Mouse (Mus musculus): ENCODE data around the gene Setd5. TPM values are rescaled to one million over a fixed set of nuclear protein-coding genes. Genes with fewer than 3 reads are reported as not detected.
A peak's percentile ranks its signal among the peaks of the same experiment; 100 is the strongest.

Setd5 gene
- polyA plus RNA-seq, 1 experiment from 2014 or later: 20.1 TPM

GRCm38 (mm10) chr6:113166661-113167251, 89.6 kb downstream of the Setd5 start:
- Histone ChIP-seq H3K27ac (ENCODE audit: low read length) (no peak overlapping the region), H3K27me3 (ENCODE audit: control insufficient read depth, insufficient read depth, low read depth, low read length) (no peaks in the 10 kb centered on the region), H3K9me3 (replicated peaks; ENCODE audit: control insufficient read depth, low read length) (no peaks in the 10 kb centered on the region), H3K9ac (ENCODE audit: low read depth, low read length) (no peak overlapping the region), H3K4me1 (ENCODE audit: control insufficient read depth, low read depth, low read length) (peaks cover 3% of the 10 kb centered on the region; the same call in 1 of the 2 replicates), H3K4me2 (ENCODE audit: low read depth, low read length) (no peak overlapping the region), H3K36me3 (ENCODE audit: control insufficient read depth, insufficient read depth) (no peaks in the 10 kb centered on the region), H3K4me3 (ENCODE audit: low read depth, low read length) (no peak overlapping the region)
- 66% methylated on average over 17 of the region's 17 CpGs for WGBS (ENCODE audit: insufficient replicate concordance)
- ATAC-seq (ENCODE audit: low read depth): no peak

- Histone ChIP-seq H3K9me3 (replicated peaks; ENCODE audit: control insufficient read depth, low read length) (no peaks in the 10 kb centered on the region), H3K4me3 (ENCODE audit: low read depth, low read length) (no peak overlapping the region), H3K36me3 (ENCODE audit: control insufficient read depth, insufficient read depth) (no peaks in the 10 kb centered on the region), H3K27me3 (ENCODE audit: control insufficient read depth, insufficient read depth, low read depth, low read length) (no peaks in the 10 kb centered on the region), H3K27ac (ENCODE audit: low read length) (no peak overlapping the region), H3K9ac (ENCODE audit: low read depth, low read length) (no peak overlapping the region), H3K4me2 (ENCODE audit: low read depth, low read length) (no peak overlapping the region), H3K4me1 (ENCODE audit: control insufficient read depth, low read depth, low read length) (peaks cover 3% of the 10 kb centered on the region; the same call in 1 of the 2 replicates)
- 65% methylated on average over 7 of the region's 7 CpGs for WGBS (ENCODE audit: insufficient replicate concordance)
- no peak for ATAC-seq (ENCODE audit: low read depth)
Observed at GRCm38 (mm10) chr6:113168316-113168975, 91.3 kb downstream of the Setd5 start.

- WGBS (ENCODE audit: insufficient replicate concordance): 39% methylated on average over 3 of the region's 3 CpGs
- H3K36me3 ChIP-seq (ENCODE audit: control insufficient read depth, insufficient read depth): no peaks in the 10 kb centered on the region
- H3K27ac ChIP-seq (ENCODE audit: low read length): no peak overlapping the region
- ATAC-seq (ENCODE audit: low read depth): no peak
- H3K9ac ChIP-seq (ENCODE audit: low read depth, low read length): no peak overlapping the region
- H3K27me3 ChIP-seq (ENCODE audit: control insufficient read depth, insufficient read depth, low read depth, low read length): no peaks in the 10 kb centered on the region
- peaks cover 3% of the 10 kb centered on the region; the same call in 1 of the 2 replicates for H3K4me1 ChIP-seq (ENCODE audit: control insufficient read depth, low read depth, low read length)
- H3K4me3 ChIP-seq (ENCODE audit: low read depth, low read length): no peak overlapping the region
- H3K9me3 ChIP-seq (replicated peaks; ENCODE audit: control insufficient read depth, low read length): no peaks in the 10 kb centered on the region
- H3K4me2 ChIP-seq (ENCODE audit: low read depth, low read length): no peak overlapping the region
Observed at GRCm38 (mm10) chr6:113169852-113170251, 92.7 kb downstream of the Setd5 start.

DNA sequence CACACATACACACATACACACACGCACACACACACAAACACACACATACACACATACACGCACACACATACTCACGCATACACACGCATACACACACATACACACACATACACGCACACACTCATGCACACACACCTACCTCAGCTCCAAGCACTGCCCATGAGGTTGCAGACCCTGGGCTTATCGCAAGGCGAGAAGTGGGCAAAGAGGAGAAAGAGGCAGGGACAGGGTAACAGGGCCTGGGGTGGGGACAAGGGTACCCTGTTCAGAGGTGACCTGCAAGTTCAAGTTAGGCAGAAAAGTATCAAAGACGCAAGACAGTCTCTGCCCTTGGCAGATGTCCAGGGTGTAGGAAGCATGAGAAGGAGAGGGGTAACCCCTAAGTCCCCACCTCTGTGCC, 93.5 kb downstream of the Setd5 start:
- 77% methylated on average over 8 of the region's 8 CpGs for WGBS (ENCODE audit: insufficient replicate concordance)
- Histone ChIP-seq H3K4me2 (ENCODE audit: low read depth, low read length) (no peak overlapping the region), H3K4me1 (ENCODE audit: control insufficient read depth, low read depth, low read length) (peaks cover 3% of the 10 kb centered on the region; the same call in 1 of the 2 replicates), H3K4me3 (ENCODE audit: low read depth, low read length) (no peak overlapping the region), H3K9ac (ENCODE audit: low read depth, low read length) (no peak overlapping the region), H3K27ac (ENCODE audit: low read length) (no peak overlapping the region), H3K9me3 (replicated peaks; ENCODE audit: control insufficient read depth, low read length) (no peaks in the 10 kb centered on the region), H3K36me3 (ENCODE audit: control insufficient read depth, insufficient read depth) (no peaks in the 10 kb centered on the region), H3K27me3 (ENCODE audit: control insufficient read depth, insufficient read depth, low read depth, low read length) (no peaks in the 10 kb centered on the region)
- no peak for ATAC-seq (ENCODE audit: low read depth)

GRCm38 (mm10) chr6:113172011-113172410, 94.8 kb downstream of the Setd5 start:
- Histone ChIP-seq H3K4me2 (ENCODE audit: low read depth, low read length) (no peak overlapping the region), H3K36me3 (ENCODE audit: control insufficient read depth, insufficient read depth) (no peaks in the 10 kb centered on the region), H3K4me1 (ENCODE audit: control insufficient read depth, low read depth, low read length) (no peaks in the 10 kb centered on the region; the same call in 1 of the 2 replicates), H3K9ac (ENCODE audit: low read depth, low read length) (no peak overlapping the region), H3K27ac (ENCODE audit: low read length) (no peak overlapping the region), H3K4me3 (ENCODE audit: low read depth, low read length) (no peak overlapping the region), H3K27me3 (ENCODE audit: control insufficient read depth, insufficient read depth, low read depth, low read length) (no peaks in the 10 kb centered on the region), H3K9me3 (replicated peaks; ENCODE audit: control insufficient read depth, low read length) (no peaks in the 10 kb centered on the region)
- no peak for ATAC-seq (ENCODE audit: low read depth)

DNA sequence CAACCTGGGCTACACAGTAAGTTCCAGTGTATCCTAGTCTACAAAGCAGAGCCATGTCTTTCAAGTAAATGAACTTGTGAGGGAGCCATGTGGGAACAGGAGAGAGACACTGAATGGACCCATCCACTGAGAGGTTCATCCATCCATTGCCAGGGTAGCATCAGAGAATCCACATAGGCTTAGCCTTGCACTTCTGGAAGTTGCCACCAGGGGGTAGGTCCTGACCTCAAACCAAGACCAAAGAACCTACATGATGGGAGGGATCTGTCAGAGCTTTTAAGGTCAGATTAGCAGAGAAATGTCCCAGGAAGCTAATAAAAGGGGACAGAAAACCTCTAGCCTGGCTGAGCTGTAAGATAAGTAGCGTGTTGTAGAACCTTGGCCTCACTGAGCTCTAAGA, 95.4 kb downstream of the Setd5 start:
- Histone ChIP-seq H3K4me1 (ENCODE audit: control insufficient read depth, low read depth, low read length) (no peaks in the 10 kb centered on the region), H3K9me3 (replicated peaks; ENCODE audit: control insufficient read depth, low read length) (0 out of 2 replicates have a peak, but pooled peaks cover 2% of the 10 kb centered on the region), H3K4me2 (ENCODE audit: low read depth, low read length) (no peak overlapping the region), H3K27ac (ENCODE audit: low read length) (no peak overlapping the region), H3K9ac (ENCODE audit: low read depth, low read length) (no peak overlapping the region), H3K27me3 (ENCODE audit: control insufficient read depth, insufficient read depth, low read depth, low read length) (no peaks in the 10 kb centered on the region), H3K36me3 (ENCODE audit: control insufficient read depth, insufficient read depth) (no peaks in the 10 kb centered on the region), H3K4me3 (ENCODE audit: low read depth, low read length) (no peak overlapping the region)
- 33% methylated on average over 1 of the region's 1 CpGs for WGBS (ENCODE audit: insufficient replicate concordance)
- ATAC-seq (ENCODE audit: low read depth): no peak

DNA sequence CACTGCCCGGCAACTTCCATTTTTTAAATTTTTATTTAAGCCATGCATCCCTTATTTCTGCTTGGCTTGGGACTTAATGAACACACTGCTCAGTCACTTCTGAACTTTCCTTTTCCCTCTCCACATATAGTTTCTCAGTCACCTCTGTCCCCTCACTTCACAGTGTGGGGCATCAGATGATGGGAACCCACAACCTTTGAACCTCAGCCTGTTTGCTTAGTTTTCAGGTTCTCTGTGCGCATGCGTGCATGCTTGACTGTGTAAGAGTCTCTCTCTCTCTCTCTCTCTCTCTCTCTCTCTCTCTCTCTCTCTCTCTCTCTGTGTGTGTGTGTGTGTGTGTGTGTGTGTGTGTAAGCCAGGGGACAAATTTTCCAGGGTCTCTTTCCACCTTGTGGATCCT, 98.3 kb downstream of the Setd5 start:
- Histone ChIP-seq H3K4me2 (ENCODE audit: low read depth, low read length) (no peak overlapping the region), H3K9me3 (replicated peaks; ENCODE audit: control insufficient read depth, low read length) (0 out of 2 replicates have a peak, but pooled peaks cover 2% of the 10 kb centered on the region), H3K36me3 (ENCODE audit: control insufficient read depth, insufficient read depth) (no peaks in the 10 kb centered on the region), H3K4me3 (ENCODE audit: low read depth, low read length) (no peak overlapping the region), H3K4me1 (ENCODE audit: control insufficient read depth, low read depth, low read length) (no peaks in the 10 kb centered on the region), H3K9ac (ENCODE audit: low read depth, low read length) (no peak overlapping the region), H3K27me3 (ENCODE audit: control insufficient read depth, insufficient read depth, low read depth, low read length) (no peaks in the 10 kb centered on the region), H3K27ac (ENCODE audit: low read length) (no peak overlapping the region)
- ATAC-seq (ENCODE audit: low read depth): peak; percentile 53; the same call in 1 of the 2 replicates
- WGBS (ENCODE audit: insufficient replicate concordance): 79% methylated on average over 3 of the region's 3 CpGs

- 65% methylated on average over 8 of the region's 8 CpGs for WGBS (ENCODE audit: insufficient replicate concordance)
Observed at GRCm38 (mm10) chr6:113176613-113177012, 99.4 kb downstream of the Setd5 start.

More at GRCm38 (mm10) chr6:113176613-113177012, 99.4 kb downstream of the Setd5 start:
- Histone ChIP-seq H3K4me1 (ENCODE audit: control insufficient read depth, low read depth, low read length) (no peaks in the 10 kb centered on the region), H3K9me3 (replicated peaks; ENCODE audit: control insufficient read depth, low read length) (0 out of 2 replicates have a peak, but pooled peaks cover 2% of the 10 kb centered on the region), H3K9ac (ENCODE audit: low read depth, low read length) (no peak overlapping the region), H3K27me3 (ENCODE audit: control insufficient read depth, insufficient read depth, low read depth, low read length) (no peaks in the 10 kb centered on the region), H3K36me3 (ENCODE audit: control insufficient read depth, insufficient read depth) (no peaks in the 10 kb centered on the region), H3K27ac (ENCODE audit: low read length) (no peak overlapping the region), H3K4me3 (ENCODE audit: low read depth, low read length) (no peak overlapping the region), H3K4me2 (ENCODE audit: low read depth, low read length) (no peak overlapping the region)
- no peak for ATAC-seq (ENCODE audit: low read depth)
